Mouse (Mus musculus) frontal cortex, adult 2 months (tissue): ENCODE data around the gene Srbd1. TPM values are rescaled to one million over a fixed set of nuclear protein-coding genes. Genes with fewer than 3 reads are reported as not detected.

Source experiments
- DNase-seq, 2 experiments: peaks; one replicate each; pipeline ENCODE4 v3.0.0; 2022; ENCODE audit warnings: low spot score in 1 of 2; ENCODE audit errors: extremely low spot score in 1 of 2
- polyA plus RNA-seq: library from polyadenylated mRNA; depleted of rRNA; stranded (reverse); fragments of >200 nt; gene quantifications from 2 replicates; pipeline ENCODE4 v1.2.3, GENCODE M21; 2012

Gene Srbd1
- polyA plus RNA-seq, 1 experiment = 8.2 TPM

DNA sequence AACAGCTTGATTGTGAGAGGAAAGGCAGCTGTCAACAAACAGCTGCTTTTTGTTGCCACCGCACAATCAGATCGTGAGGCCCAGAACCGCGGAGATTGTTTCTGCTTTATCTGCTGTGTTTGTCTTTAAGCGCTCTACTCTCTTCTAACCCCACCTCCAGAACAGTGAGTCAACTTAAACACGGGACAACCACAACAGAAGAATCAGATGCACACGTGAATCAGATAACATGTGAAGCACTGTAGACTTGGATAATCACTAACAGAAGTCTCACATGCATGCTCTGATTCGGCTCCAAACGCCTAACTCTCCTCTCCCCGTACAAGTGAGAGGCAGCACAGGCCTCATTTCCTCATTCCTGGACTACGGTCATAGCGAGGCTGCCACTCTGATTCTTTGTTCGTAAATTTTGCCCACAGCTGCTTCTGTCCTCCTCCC lies 106.7 kb downstream of the Srbd1 start:
- no peak for DNase-seq

DNA sequence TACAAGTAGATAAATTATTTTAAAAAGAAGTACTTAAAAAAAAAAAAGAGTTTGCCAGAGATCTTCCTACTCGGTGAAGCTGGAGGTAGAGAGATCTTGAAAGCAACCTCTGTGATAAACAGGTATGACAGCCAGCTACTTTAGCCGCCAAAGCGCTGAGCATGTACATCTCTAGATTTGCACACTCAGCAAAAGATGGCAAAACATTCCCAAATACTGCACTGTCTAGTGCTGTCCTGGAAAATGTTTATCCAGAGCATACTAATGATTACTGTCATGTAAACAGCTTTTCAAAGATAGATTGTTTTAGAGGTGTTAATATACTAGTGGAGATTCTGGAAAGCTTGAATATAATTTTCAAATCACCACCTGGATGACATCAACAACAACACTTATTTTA lies 109.4 kb downstream of the Srbd1 start:
- no peak for DNase-seq

DNA sequence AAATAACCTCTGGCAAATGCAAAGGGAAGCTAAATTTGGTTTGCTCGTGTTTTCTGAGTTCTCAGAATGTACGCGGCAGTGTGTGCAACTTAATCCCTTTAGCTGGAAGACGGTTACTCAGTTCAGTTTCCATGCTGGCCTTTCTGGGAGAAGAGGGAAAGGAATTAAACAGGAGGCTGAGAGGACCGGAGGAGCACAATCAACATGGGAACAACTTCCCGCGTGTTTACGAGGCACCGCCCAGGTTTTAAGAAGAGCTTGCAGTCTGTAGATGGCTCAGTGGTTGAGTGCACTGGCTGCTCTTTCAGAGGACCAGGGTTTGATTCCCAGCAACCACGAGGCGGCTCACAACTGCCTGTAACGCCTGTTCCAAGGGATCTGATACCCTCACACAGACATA lies 109.8 kb downstream of the Srbd1 start:
- no peak for DNase-seq

GRCm38 (mm10) chr17:86034641-86035040 lies 110.3 kb downstream of the Srbd1 start:
- DNase-seq = no peak

DNA sequence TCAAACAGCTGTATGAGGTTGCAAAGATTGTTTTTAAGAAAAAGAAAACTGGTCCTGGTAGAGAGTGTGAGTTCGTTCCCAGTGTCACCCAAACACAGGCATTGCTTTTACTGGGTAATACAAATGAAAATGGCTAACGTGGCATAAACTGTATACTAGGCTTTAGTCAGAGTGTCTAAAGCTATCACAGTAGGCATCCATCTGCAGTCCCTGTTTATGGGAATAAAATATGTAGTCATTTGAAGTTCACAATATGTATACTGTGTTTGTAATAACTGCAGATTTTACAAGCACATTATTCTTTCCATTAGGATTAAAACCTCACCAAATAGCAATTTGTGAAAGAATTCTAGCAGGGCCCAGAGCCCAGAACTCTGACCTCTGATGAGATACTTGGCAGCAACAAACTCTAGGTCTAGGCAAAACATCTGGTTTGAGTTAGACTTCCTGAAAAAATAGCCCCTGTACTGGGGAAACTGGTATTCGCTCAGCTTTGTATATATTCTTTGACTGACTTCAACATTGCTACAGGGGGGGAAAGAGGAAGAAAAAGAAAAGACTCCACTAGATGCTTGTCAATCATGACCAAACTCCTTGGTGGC lies 112.8 kb downstream of the Srbd1 start:
- DNase-seq = no peak

DNA sequence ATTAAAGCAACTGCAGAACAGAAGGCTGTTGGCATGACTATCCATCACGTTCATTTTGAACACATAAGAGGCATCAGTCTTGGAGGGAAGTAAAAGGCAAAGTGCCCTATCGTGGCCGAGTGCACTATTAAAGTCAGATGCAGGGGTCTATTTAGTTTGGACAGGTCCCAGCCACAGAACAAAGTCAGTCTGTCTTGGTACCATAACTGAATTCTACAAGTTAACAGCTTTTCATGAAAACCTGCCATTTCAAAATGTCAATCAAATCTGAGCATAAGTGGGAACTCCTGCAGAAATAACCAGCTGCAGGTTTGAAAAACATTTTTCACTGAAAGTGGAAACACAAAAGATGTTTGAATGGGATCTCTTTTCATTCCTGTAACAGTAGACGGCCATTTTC lies 115.0 kb downstream of the Srbd1 start:
- no peak for DNase-seq

GRCm38 (mm10) chr17:86029175-86029574 lies 115.8 kb downstream of the Srbd1 start:
- no peak for DNase-seq

- no peak for DNase-seq
Observed at GRCm38 (mm10) chr17:86027577-86028199, 117.3 kb downstream of the Srbd1 start.

GRCm38 (mm10) chr17:86024589-86024988 lies 120.4 kb downstream of the Srbd1 start:
- no peak for DNase-seq

- DNase-seq = no peak
Observed at GRCm38 (mm10) chr17:86022366-86022765, 122.6 kb downstream of the Srbd1 start.

DNA sequence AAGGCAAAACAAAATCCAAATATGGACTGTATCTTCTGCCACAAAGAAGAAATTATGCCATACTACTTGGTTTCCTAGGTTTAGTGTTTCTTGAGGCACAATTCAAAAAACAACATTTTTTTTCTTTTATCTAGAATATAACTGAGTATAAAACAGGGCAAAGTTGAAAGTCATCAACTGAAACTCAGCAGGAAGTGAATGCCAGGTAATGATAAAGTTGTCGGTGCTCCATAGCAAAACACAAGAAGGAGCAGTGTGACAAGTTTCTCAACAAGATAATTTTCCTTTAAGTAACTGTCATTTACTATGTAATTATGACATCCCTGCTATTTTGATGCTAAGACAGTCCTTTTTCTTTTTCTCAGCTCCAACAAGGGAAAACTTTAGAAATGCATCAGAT lies 123.2 kb downstream of the Srbd1 start:
- DNase-seq = no peak

DNA sequence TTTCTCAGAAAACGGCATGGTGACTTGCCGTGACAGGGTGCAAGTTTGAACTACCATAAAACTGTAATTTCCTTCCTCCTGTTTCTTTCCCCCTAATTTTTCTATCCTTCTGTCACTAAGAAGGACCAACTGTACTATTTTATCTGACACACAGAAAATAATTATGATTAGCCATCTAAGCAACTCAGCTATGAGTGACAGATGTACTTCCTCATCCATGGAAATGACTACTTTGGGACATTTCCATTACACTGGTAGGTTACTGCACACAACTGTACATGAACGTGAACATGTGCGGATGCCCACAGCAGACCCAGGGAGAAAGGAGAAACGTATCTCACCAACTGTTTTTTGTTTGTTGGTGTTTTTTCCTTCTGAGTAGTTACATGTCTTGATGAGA lies 123.7 kb downstream of the Srbd1 start:
- no peak for DNase-seq

DNA sequence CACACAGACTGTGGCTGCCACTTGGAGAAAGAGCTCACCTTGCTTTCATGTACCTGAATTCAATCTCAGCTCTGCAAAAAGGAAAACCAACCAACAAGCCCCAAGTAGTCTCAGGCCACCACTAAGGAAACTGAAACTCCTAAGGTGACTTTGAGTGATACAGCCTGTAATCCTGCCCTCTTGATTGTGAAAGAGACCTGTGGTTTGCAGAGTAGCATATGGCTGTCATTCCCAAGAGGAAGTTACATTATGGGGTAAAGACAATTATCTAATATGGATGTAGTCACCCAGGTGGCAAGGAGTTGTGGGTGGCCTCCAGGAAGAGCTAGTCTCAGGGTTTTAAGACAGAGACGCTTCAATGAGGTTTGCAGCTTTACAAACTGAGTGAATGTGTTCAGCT lies 125.2 kb downstream of the Srbd1 start:
- no peak for DNase-seq

DNA sequence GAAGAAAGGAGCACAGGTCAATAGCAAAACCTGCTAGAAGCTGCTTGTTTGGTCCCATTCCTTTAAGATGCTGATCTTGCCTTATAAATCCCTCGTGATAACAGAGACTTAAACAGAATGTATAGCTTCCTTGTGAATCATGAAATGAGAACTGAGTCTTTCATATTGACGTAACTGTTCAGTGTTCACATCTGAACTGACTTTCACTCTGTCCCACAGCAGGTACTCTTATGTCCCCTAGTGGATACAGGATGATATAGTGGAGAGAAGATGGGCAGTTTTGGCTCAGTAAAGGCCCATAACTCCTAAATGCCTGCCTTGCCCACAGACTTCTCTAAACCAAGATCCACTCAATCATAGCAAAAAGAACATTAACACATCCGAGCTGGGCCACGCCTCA lies 130.7 kb downstream of the Srbd1 start:
- DNase-seq = peak in 1 of 2 experiments; percentile 4

- no peak for DNase-seq
Observed at GRCm38 (mm10) chr17:86012576-86012975, 132.4 kb downstream of the Srbd1 start.

DNA sequence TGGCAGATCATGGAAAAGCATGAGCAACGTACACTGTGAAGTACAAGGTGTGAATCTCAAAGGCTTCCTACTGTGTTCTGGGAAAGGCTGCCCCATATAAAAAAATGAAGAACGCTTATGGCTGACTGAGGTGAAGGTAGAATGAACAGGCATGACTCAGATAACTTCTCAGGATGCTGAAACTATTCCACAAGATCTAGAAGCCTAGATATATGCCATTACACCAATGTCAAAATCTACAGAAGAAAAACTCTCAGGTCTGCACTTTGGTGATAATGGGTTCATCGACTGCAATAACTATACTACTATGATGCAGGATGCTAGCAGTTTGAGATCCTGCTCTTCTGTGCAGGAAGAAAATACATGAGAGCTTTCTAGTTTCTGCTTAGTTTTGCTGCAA lies 133.1 kb downstream of the Srbd1 start:
- DNase-seq = no peak

DNA sequence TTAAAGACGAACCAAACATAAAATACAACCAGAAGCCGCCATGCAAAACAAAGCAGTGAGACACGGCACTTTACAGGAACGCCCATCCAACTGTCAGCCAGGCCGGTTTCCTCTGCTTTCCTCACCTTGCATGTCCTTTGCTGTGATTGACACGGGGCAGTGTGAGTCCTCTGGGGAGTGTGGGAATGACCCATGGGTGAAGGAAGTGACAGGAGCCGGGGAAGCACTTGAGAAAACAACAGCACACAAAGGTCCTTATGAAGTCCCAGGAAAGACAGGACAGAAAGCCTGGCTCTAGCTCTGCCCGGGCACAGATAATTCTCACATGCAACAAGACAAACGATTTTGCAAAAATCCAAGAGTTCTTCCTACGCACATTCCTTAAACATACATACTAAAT lies 136.6 kb downstream of the Srbd1 start:
- no peak for DNase-seq

GRCm38 (mm10) chr17:86002113-86002512 lies 142.9 kb downstream of the Srbd1 start:
- no peak for DNase-seq

DNA sequence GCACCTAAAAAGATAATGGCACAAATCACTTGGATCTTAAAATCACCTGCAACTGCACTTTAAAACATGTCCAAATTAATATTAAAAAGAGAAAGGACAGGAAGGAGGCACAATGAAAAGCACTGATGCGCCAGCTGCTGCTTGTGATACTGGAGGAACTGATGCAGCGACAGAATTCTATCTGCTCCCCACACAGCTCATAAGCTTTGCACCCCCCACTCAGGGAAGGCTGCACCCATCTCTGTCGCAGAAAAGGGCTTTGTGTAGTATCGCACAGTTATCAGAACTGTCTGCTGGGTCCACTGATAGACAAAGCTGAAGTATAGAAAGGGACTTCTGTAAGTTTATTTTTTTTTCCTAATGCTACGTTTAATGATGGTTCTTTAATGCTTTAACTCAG lies 143.3 kb downstream of the Srbd1 start:
- no peak for DNase-seq

DNA sequence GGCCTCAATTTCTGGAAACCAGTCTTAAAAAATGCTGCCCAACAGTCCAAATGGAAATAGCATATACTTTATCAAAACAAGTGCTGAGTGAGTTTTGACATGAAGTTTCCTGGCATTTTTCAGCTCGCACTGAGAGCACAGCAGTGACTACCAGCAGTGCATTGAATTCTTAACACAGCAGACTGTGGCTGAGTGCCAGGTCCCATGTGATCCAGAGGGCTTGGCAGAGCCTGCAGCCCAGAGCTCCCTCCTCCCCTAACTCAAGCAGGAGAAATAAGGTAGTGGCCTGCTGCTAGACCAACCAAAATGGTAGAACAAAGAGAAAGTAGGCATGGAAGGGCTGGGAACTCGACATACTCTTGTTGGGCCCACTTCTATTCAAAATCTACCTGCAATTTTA lies 149.2 kb downstream of the Srbd1 start:
- DNase-seq = peak; percentile 20 to 62

DNA sequence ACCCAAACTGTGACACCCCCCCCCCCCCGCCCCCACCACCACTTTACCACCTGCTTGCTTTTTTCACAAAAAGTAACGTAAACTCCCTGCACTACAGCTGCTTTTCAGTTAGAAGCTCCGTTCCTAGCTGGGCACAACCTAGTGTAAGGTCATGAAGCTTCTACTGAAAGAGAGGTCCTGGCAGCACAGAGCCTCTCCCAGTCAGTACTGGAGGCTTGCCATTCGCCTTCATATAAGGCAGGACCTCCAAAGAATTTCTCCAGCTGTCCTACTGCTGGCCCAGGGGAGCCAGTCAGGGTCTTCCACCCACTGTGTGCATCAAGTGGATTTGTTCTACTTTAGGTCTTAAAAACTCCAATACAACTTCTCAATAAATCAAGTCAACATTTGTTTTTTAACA lies 149.9 kb downstream of the Srbd1 start:
- DNase-seq = no peak

- no peak for DNase-seq
Observed at GRCm38 (mm10) chr17:85989058-85989769, 155.8 kb downstream of the Srbd1 start.
